Mouse (Mus musculus): Measurements from ENCODE around the gene Shkbp1. TPM values are rescaled to one million over a fixed set of nuclear protein-coding genes. Genes with fewer than 3 reads are reported as not detected.

Shkbp1 gene
- total and polyA plus RNA-seq, 3 experiments, result 24.2 to 77.0 TPM; not detected in 1

GRCm38 (mm10) chr7:27332353-27333199, 23.2 kb downstream of the Shkbp1 start (continued):
- no peak for TF ChIP-seq POLR2AphosphoS2 (IDR thresholded peaks at IDR 0.05; ENCODE audit: low read length)
- TF ChIP-seq MXI1 (IDR thresholded peaks at IDR 0.05; ENCODE audit: low read depth, low read length), result peak; percentile 99
- TF ChIP-seq USF1 (IDR thresholded peaks at IDR 0.05; ENCODE audit: low read depth, low read length), result peak; percentile 32; the same call in 1 of the 2 replicates
- TF ChIP-seq TAL1 (IDR thresholded peaks at IDR 0.05; ENCODE audit: low read length), result no peak
- peak; percentile 24; the same call in 1 of the 2 replicates for TF ChIP-seq MAFK (IDR thresholded peaks at IDR 0.05; ENCODE audit: borderline replicate concordance, low read depth, low read length)

GRCm38 (mm10) chr7:27331854-27332253, 24.0 kb downstream of the Shkbp1 start:
- Histone ChIP-seq H3K36me3 (ENCODE audit: control insufficient read depth in 1 of 2, insufficient read depth in 2 of 2, low read length in 2 of 2) (peaks cover 0 to 2% of the 10 kb centered on the region in 2 experiments; a peak in 2 of 4 replicates), H3K4me3 (ENCODE audit: control insufficient read depth in 1 of 2, insufficient read depth in 1 of 2, low read depth in 2 of 2, low read length in 2 of 2) (peak overlapping the region; percentile 48 to 53), H3K4me1 (ENCODE audit: control insufficient read depth in 1 of 2, insufficient read depth in 2 of 2, low read length in 2 of 2) (peaks cover 0 to 16% of the 10 kb centered on the region in 2 experiments; a peak in 2 of 4 replicates), H3K27ac (ENCODE audit: control insufficient read depth, low read depth, low read length) (peak overlapping the region; percentile 75), H3K9me3 (replicated peaks; ENCODE audit: insufficient read depth, low read length) (no peaks in the 10 kb centered on the region), H3K27me3 (ENCODE audit: control insufficient read depth in 1 of 2, insufficient read depth in 2 of 2, low read length in 2 of 2) (no peaks in the 10 kb centered on the region; a peak in 1 of 4 replicates), H3K9ac (ENCODE audit: control insufficient read depth, low read depth, low read length, poor library complexity, severe bottlenecking) (peak overlapping the region; percentile 61), H3K79me2 (ENCODE audit: control insufficient read depth, insufficient read depth, low read length, poor library complexity) (peaks cover 7% of the 10 kb centered on the region; the same call in 1 of the 2 replicates)
- peak; percentile 74 for DNase-seq (ENCODE audit: low read depth, low spot score)
- peak in 1 of 3 experiments; percentile 14; a peak in 1 of 6 replicates for TF ChIP-seq CTCF (IDR thresholded peaks at IDR 0.05 in 2 of 3, conservative IDR thresholded peaks at IDR 0.05 in 1 of 3; ENCODE audit: control insufficient read depth in 1 of 3, insufficient read depth in 1 of 3, low read depth in 2 of 3, low read length in 3 of 3, poor library complexity in 1 of 3, severe bottlenecking in 1 of 3)
- TF ChIP-seq ZNF384 (IDR thresholded peaks at IDR 0.05; ENCODE audit: low read depth, low read length), result peak; percentile 80
- no peak for TF ChIP-seq POLR2AphosphoS5 (IDR thresholded peaks at IDR 0.05; ENCODE audit: borderline replicate concordance, low read depth, low read length)
- 0 out of 2 replicates have a peak, but pooled peaks have one; percentile 4 for TF ChIP-seq TBP (IDR thresholded peaks at IDR 0.05; ENCODE audit: low read depth, low read length)

- Histone ChIP-seq H3K4me1 (ENCODE audit: control insufficient read depth in 1 of 2, insufficient read depth in 2 of 2, low read length in 2 of 2) (peaks cover 0 to 16% of the 10 kb centered on the region in 2 experiments; a peak in 2 of 4 replicates), H3K9me3 (replicated peaks; ENCODE audit: insufficient read depth, low read length) (no peaks in the 10 kb centered on the region), H3K27ac (ENCODE audit: control insufficient read depth, low read depth, low read length) (peak overlapping the region; percentile 75), H3K27me3 (ENCODE audit: control insufficient read depth in 1 of 2, insufficient read depth in 2 of 2, low read length in 2 of 2) (no peaks in the 10 kb centered on the region; a peak in 1 of 4 replicates), H3K9ac (ENCODE audit: control insufficient read depth, low read depth, low read length, poor library complexity, severe bottlenecking) (peak overlapping the region; percentile 61), H3K79me2 (ENCODE audit: control insufficient read depth, insufficient read depth, low read length, poor library complexity) (peaks cover 7% of the 10 kb centered on the region; the same call in 1 of the 2 replicates), H3K36me3 (ENCODE audit: control insufficient read depth in 1 of 2, insufficient read depth in 2 of 2, low read length in 2 of 2) (peaks cover 0 to 2% of the 10 kb centered on the region in 2 experiments; a peak in 2 of 4 replicates), H3K4me3 (ENCODE audit: control insufficient read depth in 1 of 2, insufficient read depth in 1 of 2, low read depth in 2 of 2, low read length in 2 of 2) (peak overlapping the region; percentile 48 to 53)
- TF ChIP-seq RAD21 (IDR thresholded peaks at IDR 0.05; ENCODE audit: low read depth, low read length) (no peak), GABPA (IDR thresholded peaks at IDR 0.05; ENCODE audit: low read depth, low read length) (no peak), NRF1 (IDR thresholded peaks at IDR 0.05; ENCODE audit: insufficient read depth, low read depth, low read length, poor library complexity, severe bottlenecking) (no peak), MAZ (IDR thresholded peaks at IDR 0.05; ENCODE audit: low read depth, low read length) (no peak), CTCF (IDR thresholded peaks at IDR 0.05 in 2 of 3, conservative IDR thresholded peaks at IDR 0.05 in 1 of 3; ENCODE audit: control insufficient read depth in 1 of 3, insufficient read depth in 1 of 3, low read depth in 2 of 3, low read length in 3 of 3, poor library complexity in 1 of 3, severe bottlenecking in 1 of 3) (no peak), MXI1 (IDR thresholded peaks at IDR 0.05; ENCODE audit: low read depth, low read length) (peak; percentile 63), SMC3 (IDR thresholded peaks at IDR 0.05; ENCODE audit: low read depth, low read length) (no peak), GATA1 (IDR thresholded peaks at IDR 0.05; ENCODE audit: low read depth, low read length) (no peak), SIN3A (IDR thresholded peaks at IDR 0.05; ENCODE audit: low read length) (no peak; the same call in 1 of the 2 replicates), USF2 (IDR thresholded peaks at IDR 0.05; ENCODE audit: borderline replicate concordance in 1 of 2, insufficient read depth in 1 of 2, low read depth in 1 of 2, low read length in 2 of 2) (no peak), TBP (IDR thresholded peaks at IDR 0.05; ENCODE audit: low read depth, low read length) (0 out of 2 replicates have a peak, but pooled peaks have one; percentile 8)
- peak; percentile 76 for DNase-seq (ENCODE audit: low read depth, low spot score)
Measured at GRCm38 (mm10) chr7:27331541-27331851, 24.3 kb downstream of the Shkbp1 start.

Data from MEL (cell line).